Mouse (Mus musculus) left cerebral cortex, adult 2 months (tissue): ENCODE measurements around the gene Psmb3. TPM values are rescaled to one million over a fixed set of nuclear protein-coding genes. Genes with fewer than 3 reads are reported as not detected.
"Not testable (repeated sequence)": the region's sequence is repeated elsewhere in the genome, so short reads cannot be mapped to it uniquely, and the experiment has no call there.

ENCODE experiments used
- DNase-seq, 2 experiments: peaks; one replicate each; pipeline ENCODE4 v3.0.0; 2021 to 2022; ENCODE audit warnings: low spot score in 2 of 2, mixed read lengths in 1 of 2; ENCODE audit errors: extremely low spot score in 1 of 2
- H3K27ac ChIP-seq: fragments of 200-600 bp; 2 replicates; pipeline ENCODE4 v1.8.1; 2022
- H3K4me3 ChIP-seq: fragments of 200-600 bp; 2 replicates; pipeline ENCODE4 v1.8.1; 2022
- CTCF ChIP-seq: fragments of 200-600 bp; IDR thresholded peaks from 2 replicates; pipeline ENCODE4 v1.8.1; 2022; ENCODE audit warnings: antibody characterized with exemption, mild to moderate bottlenecking, moderate library complexity
- intact Hi-C: fragments of 180-260 bp; cut with DNase I; formaldehyde crosslinking; loops from one replicate; pipeline ENCODE4 v1.15.1; 2025
- total RNA-seq, 2 experiments: library from RNA; stranded (reverse); gene quantifications; 2 replicates each; pipeline ENCODE4 v1.2.3; 2021

Psmb3 gene
- total RNA-seq, 2 experiments from 2014 or later: 113 to 123 TPM

GRCm38 (mm10) chr11:97697891-97698529 is 5.2 kb upstream of the Psmb3 start:
- no peak for DNase-seq
- H3K4me3 ChIP-seq: peak overlapping the region; percentile 78
- intact Hi-C loops: loop anchor here (5.0 kb wide), 1 partner anchor 36 kb away; the partner anchor contains the start of gene Mllt6
- no peak for TF ChIP-seq CTCF
- peak overlapping the region; percentile 85 for H3K27ac ChIP-seq

DNA sequence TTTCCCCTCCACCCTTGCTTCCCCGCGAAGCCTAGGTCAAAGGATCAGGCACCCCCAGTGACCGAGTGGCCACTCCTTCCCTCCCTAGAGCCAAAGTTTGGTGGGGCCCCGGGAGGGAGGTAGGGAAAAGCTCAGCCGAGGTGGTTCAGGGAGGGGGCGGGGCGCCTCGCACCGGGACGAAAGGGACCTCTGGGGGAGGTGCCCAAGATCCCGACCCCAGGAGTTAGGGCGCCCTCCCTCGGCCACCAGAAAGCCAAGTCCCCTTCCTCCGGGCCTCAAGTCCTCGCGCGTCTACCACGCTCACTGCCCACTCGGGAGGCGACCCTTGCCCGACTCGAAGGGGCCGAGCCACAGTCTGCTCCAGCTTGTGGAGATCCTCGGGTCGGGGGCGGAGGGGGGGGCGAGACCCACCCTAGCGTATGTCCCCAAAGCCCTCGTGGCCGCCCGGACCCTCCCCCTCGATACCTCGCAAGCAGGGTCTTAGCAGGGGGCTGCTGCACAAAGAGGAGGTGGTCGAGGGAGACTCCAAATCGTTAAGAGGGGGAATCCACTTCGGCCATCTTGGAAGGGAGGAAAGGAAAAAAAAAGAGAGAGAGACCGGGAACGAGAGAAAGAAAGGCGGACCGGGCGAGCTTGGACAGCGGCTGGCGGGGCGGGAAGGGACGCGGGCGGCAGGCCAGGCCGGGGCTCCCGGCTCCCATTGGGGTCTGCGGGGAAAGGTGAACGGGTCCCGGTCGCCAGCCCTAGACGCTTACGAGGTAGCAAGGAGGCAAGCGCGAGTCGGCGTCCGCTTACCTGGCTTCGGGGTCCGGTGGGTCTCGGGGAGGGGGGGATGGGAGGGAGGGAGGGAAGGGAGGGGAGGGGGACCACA is 4.2 kb upstream of the Psmb3 start:
- Histone ChIP-seq H3K27ac (peak overlapping the region; percentile 85), H3K4me3 (peak overlapping the region; percentile 78)
- peak; percentile 52 to 66 for DNase-seq
- intact Hi-C loops: loop anchor here (5.0 kb wide), 1 partner anchor 37 kb away; the partner anchor contains the start of gene Mllt6
- peak; percentile 34 for TF ChIP-seq CTCF

GRCm38 (mm10) chr11:97699626-97700002 is 3.6 kb upstream of the Psmb3 start:
- intact Hi-C loops: loop anchor here (5.0 kb wide), 2 partner anchors 37 to 183 kb away; partner anchors contain the start of genes Fbxo47 and Mllt6
- H3K27ac ChIP-seq: peak overlapping the region; percentile 98
- peak overlapping the region; percentile 78 for H3K4me3 ChIP-seq
- no peak for TF ChIP-seq CTCF
- DNase-seq: peak; percentile 71 to 75

DNA sequence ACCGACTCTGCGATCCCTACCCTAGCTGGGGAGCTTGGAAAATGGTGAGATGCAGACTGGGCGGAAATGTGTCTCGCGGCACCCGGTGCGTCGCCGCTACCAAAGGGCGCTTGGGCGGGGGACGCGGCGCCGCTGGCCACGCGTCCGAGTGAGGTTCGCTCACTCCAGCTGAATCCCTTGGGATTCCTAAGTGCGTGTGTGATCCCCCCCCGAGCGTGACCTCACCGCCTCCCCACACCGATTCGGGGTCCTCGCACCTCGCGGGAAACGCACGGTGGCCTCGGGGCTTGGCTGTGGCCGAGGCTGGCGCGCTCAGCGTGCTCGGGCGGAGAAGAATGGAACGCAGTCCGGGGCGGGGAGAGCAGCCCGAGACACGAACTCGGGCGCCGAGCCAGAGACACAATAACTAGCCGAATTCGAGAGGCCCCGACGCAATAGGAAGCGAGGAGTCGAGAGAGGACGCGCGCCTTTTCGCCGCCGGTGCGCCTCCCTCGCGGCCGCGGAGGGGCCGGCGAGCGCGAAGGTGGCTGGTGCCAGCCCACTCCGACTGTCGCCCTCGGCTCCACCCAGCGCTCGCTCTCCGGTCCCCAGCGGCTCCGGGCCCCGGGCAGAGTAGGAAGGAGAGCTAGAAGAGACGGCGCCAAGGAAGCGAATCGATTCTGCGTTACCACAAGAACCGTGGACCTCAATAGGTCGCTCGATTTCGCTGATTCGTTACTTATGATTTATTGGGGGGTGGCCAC is 3.0 kb upstream of the Psmb3 start, which contains the start of gene Pcgf2:
Pcgf2 (minus strand) TSS at position 495 of the 743 bp plus-strand sequence.
- DNase-seq: peak; percentile 67 to 72
- peak within 1 kb of the TSS; percentile 78 for H3K4me3 ChIP-seq
- H3K27ac ChIP-seq: peak within 1 kb of the TSS; percentile 98
- TF ChIP-seq CTCF: no peak
- intact Hi-C loops: loop anchor here (5.0 kb wide), 1 partner anchor 182 kb away; the partner anchor contains the start of gene Fbxo47

- intact Hi-C loops: loop anchor here (5.0 kb wide), 1 partner anchor 181 kb away; the partner anchor contains the start of gene Fbxo47
- TF ChIP-seq CTCF: no peak
- Histone ChIP-seq H3K4me3 (peak overlapping the region; percentile 78), H3K27ac (peak overlapping the region; percentile 98)
- DNase-seq: no peak
Observed at GRCm38 (mm10) chr11:97700746-97701580, 2.2 kb upstream of the Psmb3 start.

DNA sequence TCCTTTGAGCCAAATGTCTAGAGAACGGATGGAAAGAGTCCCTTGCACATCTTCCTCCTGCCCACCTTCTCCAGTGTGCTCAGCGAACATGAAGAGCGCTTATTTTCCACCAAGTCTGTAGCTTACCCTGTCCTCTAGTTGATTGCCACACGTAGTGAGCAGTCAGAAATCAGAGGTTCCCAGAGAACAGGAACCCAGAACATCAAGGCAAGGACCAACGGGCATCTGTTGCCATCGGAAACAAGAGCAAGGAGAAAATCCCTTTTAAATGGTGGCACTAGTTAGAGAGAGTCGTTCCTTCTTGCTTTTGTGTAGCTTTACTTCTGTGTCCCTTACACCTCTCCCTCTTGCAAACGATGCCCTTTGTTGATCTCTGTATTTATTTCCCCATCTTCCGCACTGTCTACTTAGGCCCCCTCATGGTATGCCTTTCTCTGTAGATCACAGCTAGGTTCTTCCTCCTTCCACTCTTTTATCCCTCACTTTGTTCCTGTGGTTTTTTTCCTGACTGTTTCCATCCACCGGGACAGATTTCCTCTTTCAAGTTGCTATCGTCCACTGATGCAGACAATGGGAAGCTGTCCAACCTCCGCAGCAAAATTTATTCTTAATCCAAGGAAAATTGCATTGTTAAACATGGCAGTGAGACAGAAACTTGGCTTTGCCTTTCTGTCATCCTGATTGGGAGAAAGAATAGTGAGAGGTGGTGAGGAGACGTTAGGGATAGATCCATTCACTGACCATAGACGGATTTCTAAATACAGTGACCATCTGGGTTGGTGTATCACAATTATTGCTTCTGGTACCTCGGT is 1.4 kb upstream of the Psmb3 start:
- H3K4me3 ChIP-seq: peak overlapping the region; percentile 64
- no peak overlapping the region for H3K27ac ChIP-seq
- intact Hi-C loops: loop anchor here (2.0 to 5.0 kb wide), 2 partner anchors 43 to 181 kb away; partner anchors contain the start of genes Fbxo47 and Pip4k2b
- DNase-seq: no peak
- TF ChIP-seq CTCF: no peak

DNA sequence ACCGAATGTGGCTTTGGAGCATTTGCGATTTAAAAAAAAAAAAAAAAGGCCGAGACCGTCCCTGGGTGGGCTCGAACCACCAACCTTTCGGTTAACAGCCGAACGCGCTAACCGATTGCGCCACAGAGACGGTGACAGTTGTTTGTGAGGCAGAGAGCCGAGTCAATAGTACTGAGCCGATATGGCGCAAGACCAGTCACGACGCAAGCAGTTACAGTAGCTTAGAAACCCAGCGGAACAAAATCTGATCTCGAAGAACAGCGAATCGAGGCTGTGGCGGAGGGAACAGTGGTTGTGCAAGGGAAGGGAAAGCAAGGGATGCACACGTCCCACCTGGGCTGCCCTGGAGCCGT is 830 bp upstream of the Psmb3 start:
- DNase-seq: peak; percentile 85 to 91
- intact Hi-C loops: loop anchor here (2.0 to 5.0 kb wide), 2 partner anchors 42 to 180 kb away; partner anchors contain the start of genes Fbxo47 and Pip4k2b
- H3K4me3 ChIP-seq: peak overlapping the region; percentile 64
- TF ChIP-seq CTCF: no peak
- H3K27ac ChIP-seq: peak overlapping the region; percentile 84

DNA sequence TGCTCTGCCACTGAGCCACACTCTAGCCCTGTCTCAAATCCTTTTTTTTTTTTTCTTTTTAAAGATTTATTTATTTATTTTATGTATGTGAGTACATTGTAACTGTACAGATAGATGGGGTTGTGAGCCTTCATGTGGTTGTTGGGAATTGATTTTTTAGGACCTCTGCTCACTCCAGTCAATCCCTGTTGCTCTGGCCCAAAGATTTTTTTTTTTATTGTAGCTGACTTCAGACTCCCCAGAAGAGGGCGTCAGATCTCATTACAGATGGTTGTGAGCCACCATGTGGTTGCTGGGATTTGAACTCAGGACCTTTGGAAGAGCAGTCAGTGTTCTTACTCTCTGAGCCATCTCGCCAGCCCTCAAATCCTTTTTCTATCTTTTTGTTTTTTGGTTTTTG is 6.9 kb downstream of the Psmb3 start:
- H3K4me3 ChIP-seq, DNase-seq, H3K27ac ChIP-seq, intact Hi-C loops: not testable (repeated sequence)

DNA sequence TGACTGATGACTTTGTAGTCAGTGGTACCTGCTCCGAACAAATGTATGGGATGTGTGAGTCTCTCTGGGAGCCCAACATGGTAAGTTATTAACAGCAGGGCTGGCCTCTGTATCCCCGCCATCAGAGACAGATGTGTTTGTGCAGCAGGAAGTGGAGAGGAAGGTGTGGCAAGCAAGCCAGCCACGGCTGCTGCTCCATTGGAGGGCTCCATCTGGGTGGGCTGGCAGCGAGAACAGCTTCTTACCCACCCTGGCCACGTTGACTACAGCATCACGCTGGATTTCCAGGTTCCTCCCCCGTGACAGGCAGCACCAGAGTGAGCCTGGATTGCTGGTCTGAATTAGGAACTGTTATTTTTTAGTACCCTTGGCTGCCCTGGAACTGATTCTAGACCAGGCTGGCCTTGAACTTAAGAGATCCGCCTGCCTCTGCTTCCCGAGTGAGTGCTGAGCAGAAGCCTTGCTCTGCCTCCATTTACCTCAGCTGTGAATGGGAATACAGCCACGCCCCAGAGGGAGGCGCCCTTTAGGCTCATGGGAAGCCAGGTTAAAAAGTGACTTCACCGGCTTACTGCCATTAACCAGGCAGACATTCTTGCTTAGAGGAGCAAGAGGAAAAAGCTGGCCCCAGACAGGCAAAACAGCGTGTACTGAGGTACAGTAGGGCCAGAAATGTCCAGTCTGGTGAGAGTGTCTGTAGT is 8.2 kb downstream of the Psmb3 start:
- Histone ChIP-seq H3K4me3 (no peak overlapping the region), H3K27ac (no peak overlapping the region)
- intact Hi-C loops: no loop called here
- no peak for DNase-seq
- TF ChIP-seq CTCF: no peak
